Mouse (Mus musculus): ENCODE measurements around the gene Gm136. TPM values are rescaled to one million over a fixed set of nuclear protein-coding genes. Genes with fewer than 3 reads are reported as not detected.
"Not testable (repeated sequence)": the region's sequence is repeated elsewhere in the genome, so short reads cannot be mapped to it uniquely, and the experiment has no call there.

Gm136 gene
- not detected in 2 replicates for total RNA-seq (2017)

- ATAC-seq (replicated peaks in 1 of 2; ENCODE audit: insufficient read depth in 1 of 2, low FRiP score in 2 of 2, low TSS enrichment in 1 of 2, low read depth in 1 of 2, poor library complexity in 2 of 2, severe bottlenecking in 2 of 2): no peak
Measured at GRCm38 (mm10) chr4:34756163-34756562, at the start of gene Gm136. Gene Gm136 (minus strand): TSS chr4:34756263.

- no peak for ATAC-seq (replicated peaks in 1 of 2; ENCODE audit: insufficient read depth in 1 of 2, low FRiP score in 2 of 2, low TSS enrichment in 1 of 2, low read depth in 1 of 2, poor library complexity in 2 of 2, severe bottlenecking in 2 of 2)
Measured at GRCm38 (mm10) chr4:34801166-34802034, 45.3 kb upstream of the Gm136 start.

GRCm38 (mm10) chr4:34798005-34798404 is 41.9 kb upstream of the Gm136 start:
- ATAC-seq (replicated peaks in 1 of 2; ENCODE audit: insufficient read depth in 1 of 2, low FRiP score in 2 of 2, low TSS enrichment in 1 of 2, low read depth in 1 of 2, poor library complexity in 2 of 2, severe bottlenecking in 2 of 2): no peak

GRCm38 (mm10) chr4:34797294-34797983 is 41.4 kb upstream of the Gm136 start:
- 0 out of 4 replicates have a peak, but pooled peaks of 1 of the 2 experiments have one; percentile 17 for ATAC-seq (replicated peaks in 1 of 2; ENCODE audit: insufficient read depth in 1 of 2, low FRiP score in 2 of 2, low TSS enrichment in 1 of 2, low read depth in 1 of 2, poor library complexity in 2 of 2, severe bottlenecking in 2 of 2)

- ATAC-seq (replicated peaks in 1 of 2; ENCODE audit: insufficient read depth in 1 of 2, low FRiP score in 2 of 2, low TSS enrichment in 1 of 2, low read depth in 1 of 2, poor library complexity in 2 of 2, severe bottlenecking in 2 of 2): no peak
Measured at GRCm38 (mm10) chr4:34796294-34796693, 40.2 kb upstream of the Gm136 start.

- no peak for ATAC-seq (replicated peaks in 1 of 2; ENCODE audit: insufficient read depth in 1 of 2, low FRiP score in 2 of 2, low TSS enrichment in 1 of 2, low read depth in 1 of 2, poor library complexity in 2 of 2, severe bottlenecking in 2 of 2)
Measured at GRCm38 (mm10) chr4:34786476-34786875, 30.4 kb upstream of the Gm136 start.

GRCm38 (mm10) chr4:34785646-34786045 is 29.6 kb upstream of the Gm136 start:
- ATAC-seq (replicated peaks in 1 of 2; ENCODE audit: insufficient read depth in 1 of 2, low FRiP score in 2 of 2, low TSS enrichment in 1 of 2, low read depth in 1 of 2, poor library complexity in 2 of 2, severe bottlenecking in 2 of 2): no peak

GRCm38 (mm10) chr4:34784865-34785264 is 28.8 kb upstream of the Gm136 start:
- no peak; a peak in 1 of 4 replicates for ATAC-seq (replicated peaks in 1 of 2; ENCODE audit: insufficient read depth in 1 of 2, low FRiP score in 2 of 2, low TSS enrichment in 1 of 2, low read depth in 1 of 2, poor library complexity in 2 of 2, severe bottlenecking in 2 of 2)

- no peak for ATAC-seq (replicated peaks in 1 of 2; ENCODE audit: insufficient read depth in 1 of 2, low FRiP score in 2 of 2, low TSS enrichment in 1 of 2, low read depth in 1 of 2, poor library complexity in 2 of 2, severe bottlenecking in 2 of 2)
Measured at GRCm38 (mm10) chr4:34782730-34783129, 26.7 kb upstream of the Gm136 start.

GRCm38 (mm10) chr4:34777677-34778527 is 21.8 kb upstream of the Gm136 start, which contains the start of gene Smim8:
Gene Smim8 (minus strand): TSS chr4:34778423.
- ATAC-seq (replicated peaks in 1 of 2; ENCODE audit: insufficient read depth in 1 of 2, low FRiP score in 2 of 2, low TSS enrichment in 1 of 2, low read depth in 1 of 2, poor library complexity in 2 of 2, severe bottlenecking in 2 of 2): peak; percentile 98

GRCm38 (mm10) chr4:34771652-34772371 is 15.7 kb upstream of the Gm136 start:
- no peak for ATAC-seq (replicated peaks in 1 of 2; ENCODE audit: insufficient read depth in 1 of 2, low FRiP score in 2 of 2, low TSS enrichment in 1 of 2, low read depth in 1 of 2, poor library complexity in 2 of 2, severe bottlenecking in 2 of 2)

- no peak for ATAC-seq (replicated peaks in 1 of 2; ENCODE audit: insufficient read depth in 1 of 2, low FRiP score in 2 of 2, low TSS enrichment in 1 of 2, low read depth in 1 of 2, poor library complexity in 2 of 2, severe bottlenecking in 2 of 2)
Measured at GRCm38 (mm10) chr4:34749236-34749635, 6.8 kb downstream of the Gm136 start.

- ATAC-seq (replicated peaks in 1 of 2; ENCODE audit: insufficient read depth in 1 of 2, low FRiP score in 2 of 2, low TSS enrichment in 1 of 2, low read depth in 1 of 2, poor library complexity in 2 of 2, severe bottlenecking in 2 of 2): no peak
Measured at GRCm38 (mm10) chr4:34734461-34734860, 21.6 kb downstream of the Gm136 start.

GRCm38 (mm10) chr4:34733415-34733814 is 22.6 kb downstream of the Gm136 start:
- not testable (repeated sequence) for ATAC-seq (replicated peaks in 1 of 2; ENCODE audit: insufficient read depth in 1 of 2, low FRiP score in 2 of 2, low TSS enrichment in 1 of 2, low read depth in 1 of 2, poor library complexity in 2 of 2, severe bottlenecking in 2 of 2)

GRCm38 (mm10) chr4:34729851-34730341 is 26.2 kb downstream of the Gm136 start, which contains the start of gene Cfap206:
Gene Cfap206 (minus strand): TSS chr4:34730206.
- peak; percentile 93 to 95 for ATAC-seq (replicated peaks in 1 of 2; ENCODE audit: insufficient read depth in 1 of 2, low FRiP score in 2 of 2, low TSS enrichment in 1 of 2, low read depth in 1 of 2, poor library complexity in 2 of 2, severe bottlenecking in 2 of 2)

- ATAC-seq (replicated peaks in 1 of 2; ENCODE audit: insufficient read depth in 1 of 2, low FRiP score in 2 of 2, low TSS enrichment in 1 of 2, low read depth in 1 of 2, poor library complexity in 2 of 2, severe bottlenecking in 2 of 2): not testable (repeated sequence)
Measured at GRCm38 (mm10) chr4:34725710-34726109, 30.4 kb downstream of the Gm136 start.

- no peak for ATAC-seq (replicated peaks in 1 of 2; ENCODE audit: insufficient read depth in 1 of 2, low FRiP score in 2 of 2, low TSS enrichment in 1 of 2, low read depth in 1 of 2, poor library complexity in 2 of 2, severe bottlenecking in 2 of 2)
Measured at GRCm38 (mm10) chr4:34724306-34724705, 31.8 kb downstream of the Gm136 start.

All from hematopoietic stem cell, adult 5-6 weeks (primary cell).